Mouse (Mus musculus): ENCODE measurements around the gene Arl6.

DNA sequence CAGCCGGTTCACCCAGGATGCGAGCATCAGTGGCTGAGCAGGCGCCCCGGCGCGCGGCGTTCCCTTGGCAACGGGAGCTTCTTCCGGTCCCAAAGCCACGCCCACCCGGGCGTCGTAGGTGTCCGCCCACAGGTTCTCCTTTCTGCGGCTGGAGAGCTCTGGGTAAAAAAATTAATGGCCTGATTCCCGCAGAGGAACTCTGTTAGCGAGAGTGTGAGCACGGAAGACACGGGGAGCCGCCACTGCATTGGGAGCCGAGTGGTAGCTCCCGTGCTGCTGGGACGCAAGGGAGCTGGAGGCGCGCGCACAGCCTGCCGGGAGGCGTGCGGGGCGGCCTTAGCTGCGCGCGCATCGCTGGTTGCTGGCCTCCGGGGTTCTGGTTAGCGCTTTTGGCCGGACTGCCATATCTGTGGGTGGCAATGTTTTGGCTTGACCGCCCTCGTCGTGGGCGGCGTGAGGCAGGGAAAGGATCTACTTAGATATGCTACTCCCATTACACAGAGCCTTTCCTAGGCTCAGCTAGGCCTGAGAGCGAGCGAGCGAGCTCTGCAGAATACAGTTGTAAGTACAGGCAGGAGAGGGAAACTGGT, at the start of gene Arl6:
- no peak for TF ChIP-seq CTCF (IDR thresholded peaks at IDR 0.05; ENCODE audit: insufficient read depth, low read depth, low read length)
- TF ChIP-seq POLR2A (IDR thresholded peaks at IDR 0.05; ENCODE audit: insufficient read depth, low read depth, low read length) = peak; percentile 67
